Mouse (Mus musculus) layer of hippocampus, postnatal 14 days (tissue): ENCODE results near the gene Lpcat2b. TPM values are rescaled to one million over a fixed set of nuclear protein-coding genes. Genes with fewer than 3 reads are reported as not detected.
"Not testable (repeated sequence)": the region's sequence is repeated elsewhere in the genome, so short reads cannot be mapped to it uniquely, and the experiment has no call there.

Source experiments
- DNase-seq, 2 experiments: peaks; one replicate each; pipeline ENCODE4 v3.0.0; 2021 to 2022; ENCODE audit warnings: low spot score in 2 of 2, mixed read lengths in 1 of 2
- long read RNA-seq, 2 experiments: library from polyadenylated mRNA; stranded (forward); transcript quantifications; one replicate each; pipeline ENCODE4 v2.0.0; 2021
- total RNA-seq, 2 experiments: library from RNA; stranded (reverse); gene quantifications; 2 replicates each; pipeline ENCODE4 v1.2.3; 2021

The Lpcat2b gene
- total RNA-seq, result under 1 TPM in 1 of 2 experiments, not detected in 1; 0.31 TPM
- long read RNA-seq, experiment 1, result 0 reads
- long read RNA-seq, experiment 2, result 0 reads

DNA sequence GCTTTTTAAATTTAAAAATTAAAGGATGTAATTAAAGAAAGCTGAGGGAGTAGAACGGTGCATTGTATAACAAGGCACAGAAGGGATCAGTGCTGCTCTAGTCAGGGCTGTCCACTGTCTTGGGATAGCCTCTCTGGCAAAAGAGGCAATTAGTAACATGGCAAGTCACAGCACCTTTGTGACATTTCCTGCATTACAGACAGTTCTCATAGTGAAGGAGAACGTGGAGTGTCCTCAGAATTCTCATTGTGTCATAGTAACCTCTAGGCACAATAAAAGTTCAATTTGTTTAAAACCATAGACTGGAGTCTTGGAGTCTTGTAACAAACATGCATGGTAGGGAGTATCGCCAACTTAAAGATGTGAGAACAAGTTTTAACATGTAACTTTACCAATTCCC is at the start of gene Lpcat2b:
Gene Lpcat2b (plus strand): TSS at position 301 of the 400 bp plus-strand sequence.
- DNase-seq, result no peak

DNA sequence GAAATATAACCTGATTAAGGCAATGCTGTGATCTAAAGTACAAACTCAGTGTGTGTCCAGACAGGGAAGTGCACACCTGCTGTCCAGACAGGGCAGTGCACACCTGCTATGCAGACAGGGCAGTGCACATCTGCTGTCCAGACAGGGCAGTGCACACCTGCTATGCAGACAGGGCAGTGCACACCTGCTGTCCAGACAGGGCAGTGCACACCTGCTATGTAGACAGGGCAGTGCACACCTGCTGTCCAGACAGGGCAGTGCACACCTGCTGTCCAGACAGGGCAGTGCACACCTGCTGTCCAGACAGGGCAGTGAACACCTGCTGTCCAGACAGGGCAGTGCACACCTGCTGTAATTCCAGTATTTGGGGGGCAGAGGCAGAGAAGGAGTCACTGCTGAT is 44.9 kb upstream of the Lpcat2b start:
- DNase-seq, result not testable (repeated sequence)

DNA sequence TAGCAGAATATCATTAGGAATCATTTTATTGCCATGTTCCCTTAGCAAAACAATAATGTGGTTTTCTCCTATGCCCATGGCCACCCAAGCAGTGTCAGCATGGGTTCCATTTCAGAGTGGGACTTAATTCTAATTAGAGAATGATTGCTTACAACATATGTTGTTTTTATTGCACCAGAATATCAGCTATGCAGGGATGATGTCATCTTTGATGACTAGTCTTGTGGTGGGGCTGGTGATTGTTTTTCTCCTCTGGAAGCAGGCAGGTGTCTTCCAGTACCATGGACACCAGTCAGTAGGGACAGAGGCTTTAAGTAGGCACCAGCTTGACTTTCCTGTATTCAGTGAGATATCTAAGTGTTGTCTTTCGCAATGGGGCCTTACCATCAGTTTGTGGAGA is 43.6 kb upstream of the Lpcat2b start:
- DNase-seq, result no peak

DNA sequence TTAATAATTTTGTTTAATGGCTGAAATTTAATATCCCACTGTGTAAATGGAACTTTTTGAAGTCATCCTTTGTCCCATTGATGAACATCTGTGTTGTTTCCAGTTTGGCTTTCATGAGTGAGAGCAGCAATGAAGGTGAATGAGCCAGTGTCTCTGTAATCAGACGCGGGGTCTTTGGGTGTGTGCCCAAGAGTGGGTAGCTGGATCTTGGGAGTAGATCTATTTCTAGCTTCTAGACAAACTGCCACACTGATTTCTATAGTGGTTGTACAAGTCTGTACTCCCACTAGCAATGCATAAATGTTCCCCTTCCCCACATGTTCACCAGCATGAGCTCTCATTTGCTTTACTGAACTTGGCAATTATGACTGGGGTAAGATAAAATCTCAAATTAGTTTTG is 42.0 kb upstream of the Lpcat2b start:
- DNase-seq, result no peak

DNA sequence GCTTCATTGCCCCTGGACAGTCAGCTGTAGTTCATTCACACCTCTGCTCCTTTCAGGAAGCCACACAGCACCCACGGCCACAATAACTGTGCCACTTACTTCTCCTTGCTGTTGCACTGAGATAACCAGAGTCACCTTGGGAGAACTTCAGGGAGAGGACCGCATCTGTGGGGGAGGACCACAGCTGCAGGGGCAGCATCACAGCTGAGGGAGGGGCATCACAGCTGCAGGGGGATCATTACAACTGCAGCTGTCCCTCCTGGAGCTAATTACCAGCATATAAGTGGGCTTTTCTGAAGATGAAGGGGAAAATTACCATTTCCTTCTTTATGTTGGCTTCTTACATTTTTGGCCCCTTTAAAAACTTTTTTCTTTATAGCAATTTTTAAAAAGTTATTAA is 36.9 kb upstream of the Lpcat2b start:
- no peak for DNase-seq

DNA sequence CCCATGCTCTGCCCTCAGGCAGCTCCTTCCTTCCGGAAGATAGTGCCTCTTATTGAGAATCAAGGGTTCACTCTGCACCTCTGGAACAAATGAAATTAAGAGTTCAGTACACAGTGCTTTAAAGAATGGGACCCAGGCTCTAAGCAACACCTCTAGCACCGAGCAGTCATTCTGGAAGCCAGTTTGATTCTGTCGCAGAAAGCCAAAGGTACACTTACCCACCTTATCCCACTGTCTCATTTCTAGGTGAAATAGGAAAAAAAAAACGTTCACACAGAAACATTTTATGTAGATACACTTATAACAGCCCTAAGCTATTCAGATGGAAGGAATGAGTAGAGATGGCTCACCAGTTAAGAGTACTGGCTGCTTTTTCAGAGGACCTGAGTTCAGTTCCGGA is 28.9 kb upstream of the Lpcat2b start, which contains the start of gene Ephx4:
Gene Ephx4 (plus strand): TSS at position 301 of the 400 bp plus-strand sequence.
- DNase-seq, result no peak

DNA sequence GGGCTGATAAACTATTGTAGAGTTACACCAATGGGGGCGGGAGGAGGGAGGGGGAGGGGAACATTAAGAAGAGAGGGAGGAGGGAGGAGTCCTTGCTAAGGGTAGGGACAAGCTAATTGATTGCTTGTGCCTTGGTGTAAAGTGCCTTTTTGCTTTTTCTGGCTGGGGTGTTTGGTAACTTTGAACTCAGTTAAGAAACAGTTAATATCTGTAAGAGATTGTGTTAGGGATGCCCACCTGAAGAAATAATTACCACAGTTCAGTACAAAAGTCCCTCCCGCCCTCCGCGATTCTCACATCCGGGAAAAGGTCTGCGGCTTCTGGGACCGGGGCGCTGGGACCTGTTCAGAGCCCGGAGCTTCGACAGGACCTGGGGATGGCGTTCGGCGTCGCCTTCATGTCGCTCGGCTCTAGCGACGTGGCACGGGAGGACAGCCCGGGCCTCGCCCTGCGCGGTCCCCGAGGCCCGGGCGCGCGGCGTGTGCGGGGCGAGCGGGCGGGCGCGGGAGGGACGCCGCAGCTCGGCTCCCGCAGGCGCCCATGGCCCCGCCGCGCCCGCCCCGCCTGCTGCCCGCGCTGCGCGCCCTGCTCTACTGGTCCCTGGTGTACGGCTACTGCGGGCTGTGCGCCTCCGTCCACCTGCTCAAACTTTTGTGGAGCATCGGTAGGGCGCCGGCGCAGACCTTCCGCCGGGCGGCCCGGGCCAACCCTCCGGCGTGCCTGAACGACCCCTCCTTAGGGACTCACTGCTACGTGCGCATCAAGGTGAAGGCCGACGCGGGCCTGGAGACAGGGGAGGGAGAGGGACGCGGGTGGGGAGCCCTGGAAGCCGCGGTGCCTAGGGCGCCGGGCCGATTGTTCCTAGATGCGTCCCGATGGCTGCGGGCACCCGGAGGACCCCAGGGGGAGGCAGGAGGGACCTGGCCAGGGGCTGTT is 28.1 kb upstream of the Lpcat2b start:
- no peak for DNase-seq

DNA sequence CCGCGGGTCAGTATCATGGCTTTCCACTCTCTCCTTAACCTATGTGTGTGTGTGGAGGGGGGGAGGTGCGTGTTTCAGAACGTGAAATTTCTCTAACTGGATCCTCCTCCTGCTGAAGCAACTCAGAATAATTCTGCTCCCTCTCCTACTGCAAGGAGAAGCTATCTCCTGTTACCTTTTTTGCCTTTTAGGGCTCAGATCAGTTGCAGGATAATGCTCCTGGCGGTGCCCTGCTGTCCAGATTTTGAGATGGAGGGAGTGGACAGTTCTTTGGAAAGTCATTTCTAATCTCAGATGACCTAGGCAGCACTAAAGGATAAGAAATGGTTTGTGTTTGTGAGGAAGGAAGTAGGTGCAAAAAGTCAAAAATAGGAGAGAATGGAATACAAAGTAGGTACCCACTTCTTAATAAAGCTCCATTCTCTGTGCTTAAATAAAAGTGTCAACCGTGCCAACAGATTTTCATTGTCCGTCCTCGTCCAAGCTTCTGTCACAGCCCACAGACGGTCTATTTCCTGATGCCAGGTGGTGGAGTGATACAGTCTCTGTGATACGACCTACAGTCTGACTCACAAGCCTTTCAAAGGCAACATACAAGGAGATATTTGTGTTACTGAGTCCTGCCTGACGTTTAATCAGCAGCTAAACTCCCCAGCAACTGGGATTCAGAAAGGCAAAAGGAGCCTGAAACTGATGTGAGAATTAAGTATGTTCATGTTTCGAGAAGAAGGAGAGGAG is 27.2 kb upstream of the Lpcat2b start:
- peak in 1 of 2 experiments; percentile 48 for DNase-seq

DNA sequence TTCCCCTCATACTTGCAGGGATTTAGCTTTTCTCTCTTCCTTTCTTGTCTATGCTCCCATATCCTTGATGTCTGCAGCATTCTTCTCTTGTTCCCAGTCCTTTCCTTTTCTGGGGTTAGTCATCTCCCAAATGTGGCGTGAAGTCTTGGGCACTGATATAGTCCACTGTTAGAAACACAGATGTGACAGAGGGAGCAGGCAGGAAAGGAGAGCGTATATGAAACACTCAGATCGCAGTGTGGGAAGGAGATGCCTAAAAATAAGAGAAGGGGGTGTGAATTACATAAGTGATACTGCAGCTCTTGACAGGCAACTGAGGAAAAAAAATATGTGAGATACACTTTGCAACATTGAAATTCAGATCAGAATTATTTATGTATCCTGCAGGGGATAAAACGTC is 26.0 kb upstream of the Lpcat2b start:
- no peak for DNase-seq

DNA sequence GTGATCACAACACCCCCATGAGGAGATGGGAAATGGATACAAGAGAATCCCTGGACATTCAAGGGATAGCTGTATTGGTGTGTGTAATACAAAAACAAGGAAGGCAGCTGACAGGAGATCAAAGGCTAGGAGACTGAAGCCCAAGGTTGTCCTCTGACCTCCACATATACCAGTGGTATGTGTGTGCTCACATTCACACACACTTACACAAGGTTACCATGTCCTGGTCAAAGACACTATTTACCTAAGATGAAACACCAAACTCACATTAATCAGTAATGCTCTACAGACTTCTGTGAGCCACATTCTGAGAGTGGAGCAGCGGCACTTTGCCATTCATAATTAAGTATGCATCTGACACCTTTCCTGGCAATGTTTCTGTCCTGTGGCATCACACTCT is 21.0 kb upstream of the Lpcat2b start:
- DNase-seq, result no peak

DNA sequence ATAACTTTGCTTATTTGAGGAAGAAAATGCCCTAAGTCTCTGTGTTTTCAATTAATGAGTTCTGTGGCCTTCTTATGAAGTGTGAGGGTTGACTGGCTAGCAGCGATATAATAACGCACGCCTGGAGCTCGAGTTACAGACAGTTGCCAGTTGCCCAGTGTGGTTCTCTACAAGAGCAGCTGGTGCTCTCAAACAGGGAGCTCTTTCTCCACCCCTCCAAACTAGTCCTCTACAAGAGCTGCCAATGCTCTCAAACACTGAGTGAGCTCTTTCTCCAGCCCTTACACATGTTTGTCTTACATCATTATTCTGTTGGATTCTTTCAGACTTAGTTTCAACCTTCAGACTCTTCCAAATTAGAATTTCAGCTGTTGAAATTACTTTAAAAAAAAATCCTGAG is 20.0 kb upstream of the Lpcat2b start:
- DNase-seq, result peak in 1 of 2 experiments; percentile 55

DNA sequence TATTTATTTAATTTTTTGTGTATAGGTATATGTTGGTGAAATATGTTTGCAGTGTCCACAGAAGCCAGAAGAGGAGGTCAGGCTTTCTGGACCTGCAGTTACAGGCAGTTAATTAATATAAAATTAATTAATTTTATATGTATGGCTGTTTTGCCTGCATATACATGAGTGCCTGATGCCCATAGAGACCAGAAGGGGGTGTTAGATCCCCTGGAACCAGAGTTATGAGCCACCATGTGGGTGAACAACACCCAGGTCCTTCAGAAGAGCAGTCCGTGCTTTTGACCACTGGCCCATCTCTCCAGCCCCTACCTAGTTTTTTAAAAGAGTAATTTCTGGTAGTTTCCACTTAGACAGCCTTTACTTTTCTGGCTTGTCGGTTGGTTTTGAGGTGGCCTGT is 19.1 kb upstream of the Lpcat2b start:
- no peak for DNase-seq

DNA sequence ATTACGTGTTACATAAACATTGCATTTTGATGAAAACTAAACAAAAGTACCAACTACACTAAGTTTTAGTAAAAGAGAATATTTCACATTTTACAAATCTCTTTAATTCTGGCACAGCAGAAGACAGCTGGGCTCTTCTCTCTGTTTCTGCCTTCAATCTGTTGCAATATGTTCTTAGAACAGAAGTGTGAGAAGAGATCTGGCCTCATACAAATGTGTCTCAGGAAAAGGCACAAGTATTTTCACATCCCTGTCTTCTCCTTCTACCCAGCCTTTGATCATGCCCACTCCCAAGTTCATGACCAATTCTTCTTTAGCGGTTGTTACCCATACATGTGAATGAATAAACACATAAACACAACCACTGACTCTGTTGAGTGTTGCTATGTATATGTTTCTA is 16.3 kb upstream of the Lpcat2b start:
- peak in 1 of 2 experiments; percentile 71 for DNase-seq

DNA sequence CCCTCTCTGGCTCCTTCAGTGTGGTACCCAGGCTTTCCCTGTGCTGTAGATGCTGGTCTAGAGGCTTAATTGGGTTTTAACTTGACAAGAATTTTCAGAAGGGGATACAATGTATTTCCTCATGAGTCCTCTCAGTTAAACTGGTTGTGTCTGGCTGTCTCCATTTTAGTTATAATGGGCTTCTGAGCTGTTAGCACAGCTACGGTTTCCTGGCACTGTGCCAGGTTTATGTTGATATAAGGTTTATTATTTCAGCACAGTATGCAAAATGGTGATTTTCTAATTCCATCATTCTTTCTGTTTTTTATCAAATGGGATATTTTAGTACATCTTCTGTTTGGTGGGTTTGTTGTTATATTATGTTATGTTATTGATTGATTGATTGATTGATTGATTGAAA is 9.7 kb upstream of the Lpcat2b start:
- no peak for DNase-seq

DNA sequence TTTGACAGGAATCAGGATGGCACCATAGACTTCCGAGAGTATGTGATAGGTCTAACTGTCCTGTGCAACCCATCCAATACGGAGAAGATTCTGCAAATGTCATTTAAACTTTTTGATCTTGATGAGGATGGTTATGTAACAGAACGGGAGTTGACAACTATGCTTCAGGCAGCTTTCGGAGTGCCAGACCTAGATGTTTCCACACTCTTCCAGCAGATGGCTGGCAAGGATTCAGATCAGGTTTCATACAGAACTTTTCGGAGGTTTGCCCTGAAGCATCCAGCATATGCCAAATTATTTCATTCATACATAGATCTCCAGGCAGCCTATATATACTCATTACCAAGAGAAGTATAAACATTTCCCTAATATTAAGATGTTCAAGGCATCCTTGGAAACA is 2.7 kb downstream of the Lpcat2b start:
- DNase-seq, result no peak

DNA sequence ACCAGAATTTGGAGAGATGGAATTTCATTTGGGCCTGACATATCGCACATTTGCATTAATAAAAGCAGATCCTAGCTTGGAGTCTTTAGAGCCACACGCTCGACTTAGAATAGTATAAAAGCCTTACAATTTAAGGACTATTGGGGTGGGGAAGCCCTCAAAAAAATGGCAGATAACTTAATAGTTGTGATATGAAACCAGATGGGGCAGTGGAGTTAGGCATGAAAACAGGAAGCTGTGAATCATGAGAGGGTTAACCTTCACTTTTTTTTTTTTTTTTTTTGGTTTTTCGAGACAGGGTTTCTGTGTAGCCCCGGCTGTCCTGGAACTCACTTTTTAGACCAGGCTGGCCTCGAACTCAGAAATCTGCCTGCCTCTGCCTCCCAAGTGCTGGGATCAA is 4.8 kb downstream of the Lpcat2b start:
- DNase-seq, result no peak

DNA sequence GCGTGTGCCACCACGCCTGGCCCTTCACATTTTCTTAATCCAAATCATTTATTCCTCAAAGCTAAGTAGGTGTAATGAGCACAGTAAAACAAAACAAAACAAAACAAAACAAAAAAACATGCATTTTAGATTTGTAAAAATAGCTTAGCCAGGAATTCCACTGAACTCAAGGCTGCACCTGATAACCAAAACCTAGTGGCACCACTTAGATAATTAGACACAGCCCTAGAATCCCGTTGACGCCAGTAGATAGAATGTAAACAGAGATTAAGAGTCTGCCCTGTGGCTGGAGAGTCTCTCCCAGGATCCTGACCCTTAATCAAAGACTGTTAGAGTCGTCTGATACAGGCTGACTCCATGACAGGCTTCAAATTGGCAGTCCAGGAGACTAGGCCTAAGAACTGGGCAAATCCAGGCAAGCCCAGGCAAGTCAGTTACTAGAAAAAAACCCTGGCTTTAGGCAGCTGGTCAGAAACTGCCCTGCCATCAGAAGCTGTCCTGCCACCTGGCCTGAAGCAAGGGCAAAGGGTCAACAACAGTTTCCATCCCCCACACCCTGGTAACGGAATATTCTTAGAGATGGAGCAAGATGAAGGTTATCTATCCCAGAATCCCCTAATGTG is 5.3 kb downstream of the Lpcat2b start:
- no peak for DNase-seq

DNA sequence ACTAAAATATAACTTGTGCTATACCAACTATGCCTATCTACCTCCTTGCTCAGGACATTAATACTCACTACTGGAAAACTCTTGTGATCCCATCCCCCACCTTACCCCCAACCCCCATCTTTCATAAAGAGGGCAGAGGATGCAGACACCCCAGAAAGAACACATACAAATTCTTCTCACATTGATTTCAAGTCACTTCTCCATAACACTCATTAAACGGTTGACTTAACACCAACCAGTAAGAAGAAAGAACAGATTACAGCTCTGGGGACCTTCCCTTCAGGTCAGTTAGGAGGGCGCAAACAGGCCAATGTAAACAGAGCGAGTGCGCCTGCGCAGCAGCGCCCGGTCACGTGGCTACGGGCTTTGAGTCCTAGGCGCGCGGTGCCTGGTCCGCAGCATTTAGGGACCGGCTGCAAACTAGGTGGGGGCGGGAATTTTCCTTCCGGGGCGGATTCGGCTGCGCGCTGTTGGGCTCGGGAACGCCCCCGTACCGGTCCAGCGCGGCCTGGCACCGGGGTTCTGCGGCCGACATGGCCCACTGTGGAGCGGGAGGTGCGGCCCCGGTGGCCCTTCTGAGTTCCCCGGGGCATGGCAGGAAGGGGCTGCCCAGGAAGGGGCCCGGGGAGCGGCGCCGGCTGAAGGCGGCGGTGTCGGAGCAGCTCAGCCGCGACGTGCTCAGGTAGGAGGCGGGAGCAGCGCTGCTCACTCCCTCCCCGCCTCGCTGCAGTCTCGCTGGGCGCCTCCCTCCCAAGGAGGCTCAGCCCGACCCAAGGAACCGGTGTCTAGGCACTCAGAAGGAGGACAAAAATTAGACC is 6.3 kb downstream of the Lpcat2b start, which contains the start of gene Btbd8:
Gene Btbd8 (plus strand): TSS at position 534 of the 818 bp plus-strand sequence.
- DNase-seq, result peak; percentile 92 to 94

DNA sequence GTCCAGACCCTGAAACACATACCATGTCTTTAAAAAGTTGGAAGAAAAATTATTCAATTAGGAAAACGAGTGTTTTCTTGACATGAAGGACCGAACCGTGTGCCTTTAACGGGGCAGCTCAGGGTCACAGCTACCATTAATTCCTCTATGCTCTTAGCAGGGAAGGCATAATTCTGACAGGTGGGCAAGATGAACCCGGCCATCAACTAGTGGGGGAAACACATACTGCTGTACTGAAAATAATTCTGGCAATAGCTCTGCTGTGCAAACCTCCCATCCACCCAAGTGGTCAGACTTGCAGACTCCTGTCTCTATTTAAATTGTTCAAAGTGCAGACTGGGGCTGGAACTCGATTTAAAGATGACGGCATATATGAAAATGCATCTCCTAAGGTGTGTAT is 7.0 kb downstream of the Lpcat2b start:
- no peak for DNase-seq

DNA sequence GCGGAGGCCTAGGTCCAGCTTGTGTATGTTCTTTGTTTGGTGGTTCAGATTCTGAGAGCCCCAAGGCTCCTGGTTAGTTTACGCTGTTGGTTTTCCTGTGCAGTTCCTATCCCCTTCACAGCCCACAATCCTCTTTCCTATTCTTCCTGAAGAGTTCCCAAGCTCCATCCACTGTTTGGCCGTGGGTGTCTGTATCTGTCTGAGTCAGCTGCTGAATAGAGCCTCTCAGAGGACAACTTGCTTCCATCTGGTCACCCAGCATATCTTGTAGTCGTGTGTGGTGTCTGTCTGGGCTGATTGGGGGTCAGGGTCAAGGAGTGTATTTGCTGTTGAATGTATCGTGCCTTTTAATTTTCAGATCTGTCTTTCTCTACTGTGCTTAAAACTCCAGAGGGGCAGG is 10.5 kb downstream of the Lpcat2b start:
- no peak for DNase-seq

DNA sequence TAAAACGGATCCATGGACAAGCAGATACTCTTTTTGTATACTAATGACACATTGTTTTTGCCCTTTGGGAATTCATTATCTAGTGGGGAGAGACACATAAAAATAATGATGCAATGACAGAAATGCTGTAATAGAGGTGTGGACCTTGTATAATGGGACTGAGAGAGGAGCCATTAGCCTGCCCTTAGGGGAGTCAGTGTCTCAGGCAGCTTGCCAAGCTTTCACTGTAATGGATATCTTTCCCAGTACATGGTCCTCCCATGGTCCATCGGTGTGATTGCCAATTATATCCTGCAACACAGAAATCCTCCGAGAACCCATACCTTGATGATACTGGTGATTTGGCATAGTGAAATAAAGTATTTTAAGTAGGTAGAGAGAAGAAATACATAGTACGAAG is 12.9 kb downstream of the Lpcat2b start:
- no peak for DNase-seq
